Mouse (Mus musculus) CH12.LX (cell line): ENCODE measurements around the gene Ccdc188.

ENCODE experiments used
- CHD2 ChIP-seq: IDR thresholded peaks from 2 replicates; pipeline ENCODE4 v1.6.1; 2011; ENCODE audit warnings: low read length, improper control_type of control experiment
- CTCF ChIP-seq, 2 experiments: IDR thresholded peaks in 1 of 2; conservative IDR thresholded peaks in 1 of 2; 2 replicates each; pipeline ENCODE4 v1.5.1; 2011 to 2012; ENCODE audit warnings: low read depth in 2 of 2, low read length in 2 of 2, improper control_type of control experiment in 1 of 2, inconsistent platforms in 1 of 2, mild to moderate bottlenecking in 1 of 2, moderate library complexity in 1 of 2
- EP300 ChIP-seq: IDR thresholded peaks from 2 replicates; pipeline ENCODE4 v1.6.1; 2011; ENCODE audit warnings: low read length, improper control_type of control experiment
- NRF1 ChIP-seq: IDR thresholded peaks from 2 replicates; pipeline ENCODE4 v1.6.1; 2014; ENCODE audit warnings: low read depth, mild to moderate bottlenecking, inconsistent platforms, low read length, improper control_type of control experiment, moderate library complexity
- POLR2A ChIP-seq: IDR thresholded peaks from 2 replicates; pipeline ENCODE4 v1.6.1; 2011; ENCODE audit warnings: low read depth, mild to moderate bottlenecking, improper control_type of control experiment, low read length
- RCOR1 ChIP-seq: conservative IDR thresholded peaks from 2 replicates; pipeline ENCODE4 v1.6.1; 2012; ENCODE audit warnings: low read depth, mild to moderate bottlenecking, inconsistent platforms, low read length, improper control_type of control experiment
- SMC3 ChIP-seq: IDR thresholded peaks from 2 replicates; pipeline ENCODE4 v1.6.1; 2011; ENCODE audit warnings: low read depth, low read length, improper control_type of control experiment
- ZKSCAN1 ChIP-seq: IDR thresholded peaks from 2 replicates; pipeline ENCODE4 v1.6.1; 2012; ENCODE audit warnings: low read depth, inconsistent platforms, low read length, improper control_type of control experiment, borderline replicate concordance

- TF ChIP-seq ZKSCAN1 (no peak), CHD2 (no peak), RCOR1 (no peak), CTCF (conservative IDR thresholded peaks at IDR 0.05 in 1 of 2, IDR thresholded peaks at IDR 0.05 in 1 of 2; ENCODE audit: low read depth in 2 of 2, low read length in 2 of 2) (no peak), SMC3 (no peak), POLR2A (no peak), EP300 (no peak), NRF1 (no peak)
Measured at GRCm38 (mm10) chr16:18203430-18204091, 14.1 kb upstream of the Ccdc188 start.
